Mouse (Mus musculus) liver, embryonic 14.5 days (tissue): Measurements from ENCODE around the gene Abcf1.

Experiments
- CTCF ChIP-seq: IDR thresholded peaks from 2 replicates; pipeline ENCODE4 v1.5.1; 2016; ENCODE audit warnings: antibody characterized with exemption, low read depth, control low read depth
- EP300 ChIP-seq: IDR thresholded peaks from 2 replicates; pipeline ENCODE4 v1.6.1; 2016; ENCODE audit warnings: antibody characterized with exemption, low read depth

GRCm38 (mm10) chr17:35930627-35931026, 38.9 kb downstream of the Abcf1 start:
- TF ChIP-seq CTCF (no peak), EP300 (no peak)
